Mouse (Mus musculus) bone marrow macrophage, adult 2 months (primary cell): ENCODE results near the gene Tctex1d2. TPM values are rescaled to one million over a fixed set of nuclear protein-coding genes. Genes with fewer than 3 reads are reported as not detected.

Experiments used
- H3K27ac ChIP-seq: 2 replicates; pipeline ENCODE4 v1.5.1; 2012; ENCODE audit warnings: low read depth, low read length; ENCODE audit not compliant: insufficient read depth
- H3K4me1 ChIP-seq: 2 replicates; pipeline ENCODE4 v1.6.1; 2012; ENCODE audit warnings: low read length; ENCODE audit not compliant: control insufficient read depth, insufficient read depth
- H3K4me3 ChIP-seq: 2 replicates; pipeline ENCODE4 v1.5.1; 2012; ENCODE audit warnings: mild to moderate bottlenecking, low read length, moderate library complexity; ENCODE audit not compliant: insufficient read depth
- CTCF ChIP-seq: IDR thresholded peaks from 2 replicates; pipeline ENCODE4 v1.5.1; 2012; ENCODE audit warnings: low read depth, mild to moderate bottlenecking, low read length, moderate library complexity
- POLR2A ChIP-seq: IDR thresholded peaks from 2 replicates; pipeline ENCODE4 v1.6.1; 2012; ENCODE audit warnings: mild to moderate bottlenecking, low read depth, low read length, borderline replicate concordance
- polyA plus RNA-seq: library from polyadenylated mRNA; stranded (reverse); fragments of >200 nt; gene quantifications from 2 replicates; pipeline ENCODE4 v1.2.4, GENCODE M21; 2012; ENCODE audit not compliant: missing spikeins, insufficient read depth, insufficient read length

The Tctex1d2 gene
- polyA plus RNA-seq, 1 experiment, result 43.8 TPM

- Histone ChIP-seq H3K4me3 (no peak overlapping the region), H3K27ac (peak overlapping the region; percentile 82), H3K4me1 (peaks cover 39% of the 10 kb centered on the region)
- no peak for TF ChIP-seq CTCF
- no peak for TF ChIP-seq POLR2A
Observed at GRCm38 (mm10) chr16:32396541-32396835, 23.0 kb upstream of the Tctex1d2 start.

- H3K4me3 ChIP-seq, result no peak overlapping the region
- no peak for TF ChIP-seq POLR2A
- no peak for TF ChIP-seq CTCF
- peaks cover 55% of the 10 kb centered on the region for H3K4me1 ChIP-seq
- H3K27ac ChIP-seq, result no peak overlapping the region
Observed at GRCm38 (mm10) chr16:32398206-32398605, 21.3 kb upstream of the Tctex1d2 start.

- TF ChIP-seq POLR2A (no peak), CTCF (no peak)
- H3K27ac ChIP-seq, result peak within 1 kb of the TSS; percentile 83
- 0 out of 2 replicates have a peak within 1 kb of the TSS, but pooled peaks have one; percentile 4 for H3K4me3 ChIP-seq
- peaks cover 61% of the 10 kb centered on the region for H3K4me1 ChIP-seq
Observed at GRCm38 (mm10) chr16:32400267-32400666, 19.2 kb upstream of the Tctex1d2 start, which contains the start of gene Tm4sf19. Gene Tm4sf19, plus strand, starts transcription at chr16:32400506.

GRCm38 (mm10) chr16:32401335-32401965 is 18.1 kb upstream of the Tctex1d2 start:
- no peak for TF ChIP-seq POLR2A
- no peak for TF ChIP-seq CTCF
- Histone ChIP-seq H3K4me3 (0 out of 2 replicates have a peak overlapping the region, but pooled peaks have one; percentile 4), H3K27ac (peak overlapping the region; percentile 83), H3K4me1 (peaks cover 53% of the 10 kb centered on the region)

- Histone ChIP-seq H3K4me3 (no peak overlapping the region), H3K4me1 (peaks cover 44% of the 10 kb centered on the region), H3K27ac (peak overlapping the region; percentile 74)
- TF ChIP-seq CTCF, result no peak
- TF ChIP-seq POLR2A, result no peak
Observed at GRCm38 (mm10) chr16:32402818-32403217, 16.7 kb upstream of the Tctex1d2 start.

GRCm38 (mm10) chr16:32405716-32406115 is 13.8 kb upstream of the Tctex1d2 start:
- Histone ChIP-seq H3K27ac (no peak overlapping the region), H3K4me3 (no peak overlapping the region), H3K4me1 (peaks cover 34% of the 10 kb centered on the region)
- no peak for TF ChIP-seq POLR2A
- no peak for TF ChIP-seq CTCF

- TF ChIP-seq POLR2A (no peak), CTCF (no peak)
- Histone ChIP-seq H3K27ac (no peak overlapping the region), H3K4me3 (no peak overlapping the region), H3K4me1 (peaks cover 26% of the 10 kb centered on the region)
Observed at GRCm38 (mm10) chr16:32406671-32407070, 12.8 kb upstream of the Tctex1d2 start.

GRCm38 (mm10) chr16:32407730-32408129 is 11.8 kb upstream of the Tctex1d2 start:
- Histone ChIP-seq H3K27ac (no peak overlapping the region), H3K4me3 (no peak overlapping the region)
- TF ChIP-seq CTCF, result no peak
- TF ChIP-seq POLR2A, result no peak

GRCm38 (mm10) chr16:32417457-32417856 is 2.0 kb upstream of the Tctex1d2 start:
- H3K27ac ChIP-seq, result no peak overlapping the region
- no peak for TF ChIP-seq POLR2A
- TF ChIP-seq CTCF, result no peak
- no peak overlapping the region for H3K4me3 ChIP-seq
- peaks cover 12% of the 10 kb centered on the region for H3K4me1 ChIP-seq

More at GRCm38 (mm10) chr16:32407730-32408129, 11.8 kb upstream of the Tctex1d2 start:
- peaks cover 15% of the 10 kb centered on the region for H3K4me1 ChIP-seq

GRCm38 (mm10) chr16:32427506-32427905 is 8.0 kb downstream of the Tctex1d2 start:
- TF ChIP-seq CTCF (no peak), POLR2A (no peak)
- H3K27ac ChIP-seq, result no peak overlapping the region
- H3K4me3 ChIP-seq, result no peak overlapping the region
- H3K4me1 ChIP-seq, result peaks cover 10% of the 10 kb centered on the region
